Mouse (Mus musculus) midbrain, embryonic 14.5 days (tissue): ENCODE results near the gene Tspan9. TPM values are rescaled to one million over a fixed set of nuclear protein-coding genes. Genes with fewer than 3 reads are reported as not detected.
A peak's percentile ranks its signal among the peaks of the same experiment; 100 is the strongest.

Experiments
- ATAC-seq: fragments of 200-750 bp; cut with Nextera tagmentation; 2 replicates; pipeline ENCODE4 v1.8.0; 2017; ENCODE audit warnings: moderate number of reproducible peaks, moderate library complexity; ENCODE audit not compliant: low FRiP score, low TSS enrichment
- DNase-seq: peaks from one replicate; pipeline ENCODE4 v3.0.0-alpha.2; 2015
- H3K27ac ChIP-seq: fragments of 300-500 bp; sonication (generic); replicated peaks from 2 replicates; pipeline ENCODE4 v1.5.1; 2014; ENCODE audit warnings: mild to moderate bottlenecking, low read depth, low read length, moderate library complexity
- H3K27me3 ChIP-seq: fragments of 300-500 bp; sonication (generic); 2 replicates; pipeline ENCODE4 v1.6.1; 2014; ENCODE audit warnings: low read length, control low read depth, mixed read lengths; ENCODE audit not compliant: control insufficient read depth, insufficient read depth
- H3K36me3 ChIP-seq: fragments of 300-500 bp; sonication (generic); 2 replicates; pipeline ENCODE4 v1.6.1; 2014; ENCODE audit warnings: low read length, control low read depth; ENCODE audit not compliant: control insufficient read depth, insufficient read depth
- H3K4me1 ChIP-seq: fragments of 300-500 bp; sonication (generic); 2 replicates; pipeline ENCODE4 v1.6.1; 2014; ENCODE audit warnings: mild to moderate bottlenecking, antibody characterized with exemption, low read length, control low read depth; ENCODE audit not compliant: control insufficient read depth, insufficient read depth
- H3K4me2 ChIP-seq: fragments of 300-500 bp; sonication (generic); 2 replicates; pipeline ENCODE4 v1.6.1; 2014; ENCODE audit warnings: mild to moderate bottlenecking, low read length, moderate library complexity
- H3K4me3 ChIP-seq: fragments of 300-500 bp; sonication (generic); replicated peaks from 2 replicates; pipeline ENCODE4 v1.5.1; 2014; ENCODE audit warnings: low read depth, low read length
- H3K9ac ChIP-seq: fragments of 300-500 bp; sonication (generic); replicated peaks from 2 replicates; pipeline ENCODE4 v1.6.1; 2014; ENCODE audit warnings: mild to moderate bottlenecking, low read length, moderate library complexity
- H3K9me3 ChIP-seq: fragments of 300-500 bp; sonication (generic); 2 replicates; pipeline ENCODE4 v1.6.1; 2016; ENCODE audit warnings: low read length, control low read depth, mixed read lengths; ENCODE audit not compliant: control insufficient read depth
- WGBS: fragments of 180-500 bp; shearing (Covaris S2); extraction: QIAGEN DNeasy Blood & Tissue Kit; methylation state at CpG from one replicate; pipeline ENCODE4 v1.1.7; 2014; 5-methylcytosine and 5-hydroxymethylcytosine counted together
- polyA plus RNA-seq: library from polyadenylated mRNA; unstranded; fragments of >200 nt; fragmentation: Nextera tagmentation; extraction: Ambion mirVana; gene quantifications from 2 replicates; pipeline ENCODE4 v1.2.1, GENCODE M21; 2014

Tspan9 gene
- polyA plus RNA-seq, 1 experiment from 2014 or later: 31.1 TPM

GRCm38 (mm10) chr6:128032252-128033171 lies 110.9 kb downstream of the Tspan9 start:
- Histone ChIP-seq H3K4me3 (0 out of 2 replicates have a peak overlapping the region, but pooled peaks have one; percentile 4), H3K36me3 (no peaks in the 10 kb centered on the region), H3K27ac (no peak overlapping the region), H3K4me2 (peak overlapping the region; percentile 87), H3K9ac (no peak overlapping the region), H3K9me3 (no peaks in the 10 kb centered on the region), H3K4me1 (peaks cover 37% of the 10 kb centered on the region), H3K27me3 (peaks cover 14% of the 10 kb centered on the region)
- DNase-seq (peak; percentile 89), ATAC-seq (no peak)
- 39% methylated on average over 16 of the region's 16 CpGs for WGBS

GRCm38 (mm10) chr6:128031584-128031983 lies 111.8 kb downstream of the Tspan9 start:
- peaks cover 37% of the 10 kb centered on the region for H3K4me1 ChIP-seq
- WGBS: 71% methylated on average over 2 of the region's 2 CpGs
- H3K4me3 ChIP-seq: no peak overlapping the region
- peaks cover 14% of the 10 kb centered on the region for H3K27me3 ChIP-seq
- no peak overlapping the region for H3K9ac ChIP-seq
- H3K36me3 ChIP-seq: no peaks in the 10 kb centered on the region
- H3K9me3 ChIP-seq: no peaks in the 10 kb centered on the region
- ATAC-seq (no peak), DNase-seq (no peak)
- H3K4me2 ChIP-seq: no peak overlapping the region
- H3K27ac ChIP-seq: no peak overlapping the region

- 49% methylated on average over 4 of the region's 4 CpGs for WGBS
- peaks cover 37% of the 10 kb centered on the region for H3K4me1 ChIP-seq
- peaks cover 14% of the 10 kb centered on the region for H3K27me3 ChIP-seq
- ATAC-seq (no peak), DNase-seq (no peak)
- no peak overlapping the region for H3K4me2 ChIP-seq
- no peaks in the 10 kb centered on the region for H3K9me3 ChIP-seq
- no peak overlapping the region for H3K4me3 ChIP-seq
- no peak overlapping the region for H3K27ac ChIP-seq
- H3K9ac ChIP-seq: no peak overlapping the region
- H3K36me3 ChIP-seq: no peaks in the 10 kb centered on the region
Measured at GRCm38 (mm10) chr6:128031096-128031495, 112.3 kb downstream of the Tspan9 start.

- Histone ChIP-seq H3K27me3 (peaks cover 14% of the 10 kb centered on the region), H3K36me3 (no peaks in the 10 kb centered on the region), H3K9ac (no peak overlapping the region), H3K4me3 (no peak overlapping the region), H3K27ac (no peak overlapping the region), H3K4me2 (no peak overlapping the region), H3K4me1 (peaks cover 31% of the 10 kb centered on the region), H3K9me3 (no peaks in the 10 kb centered on the region)
- ATAC-seq (no peak), DNase-seq (no peak)
- WGBS: 55% methylated on average over 6 of the region's 6 CpGs
Measured at GRCm38 (mm10) chr6:128030475-128030874, 112.9 kb downstream of the Tspan9 start.

GRCm38 (mm10) chr6:128029517-128030348 lies 113.7 kb downstream of the Tspan9 start:
- no peak overlapping the region for H3K4me2 ChIP-seq
- ATAC-seq: no peak

GRCm38 (mm10) chr6:128028116-128028940 lies 115.1 kb downstream of the Tspan9 start:
- Histone ChIP-seq H3K4me1 (peaks cover 14% of the 10 kb centered on the region; the same call in 1 of the 2 replicates), H3K36me3 (no peaks in the 10 kb centered on the region), H3K4me3 (no peak overlapping the region), H3K27ac (peak overlapping the region; percentile 49; the same call in 1 of the 2 replicates), H3K27me3 (peaks cover 7% of the 10 kb centered on the region), H3K9me3 (no peaks in the 10 kb centered on the region), H3K4me2 (no peak overlapping the region), H3K9ac (no peak overlapping the region)
- WGBS: 12% methylated on average over 10 of the region's 10 CpGs
- ATAC-seq (no peak; the same call in 1 of the 2 replicates), DNase-seq (peak; percentile 59)

More at GRCm38 (mm10) chr6:128029517-128030348, 113.7 kb downstream of the Tspan9 start:
- H3K4me3 ChIP-seq: no peak overlapping the region
- H3K9me3 ChIP-seq: no peaks in the 10 kb centered on the region
- 89% methylated on average over 9 of the region's 9 CpGs for WGBS
- no peak overlapping the region for H3K27ac ChIP-seq
- H3K36me3 ChIP-seq: no peaks in the 10 kb centered on the region
- no peak overlapping the region for H3K9ac ChIP-seq
- DNase-seq: no peak
- peaks cover 27% of the 10 kb centered on the region for H3K4me1 ChIP-seq
- peaks cover 14% of the 10 kb centered on the region for H3K27me3 ChIP-seq

- DNase-seq: no peak
- 90% methylated on average over 8 of the region's 8 CpGs for WGBS
- no peak overlapping the region for H3K9ac ChIP-seq
- no peak overlapping the region for H3K4me2 ChIP-seq
- H3K4me3 ChIP-seq: no peak overlapping the region
- H3K9me3 ChIP-seq: no peaks in the 10 kb centered on the region
- H3K27ac ChIP-seq: no peak overlapping the region
- H3K36me3 ChIP-seq: no peaks in the 10 kb centered on the region
- H3K4me1 ChIP-seq: peaks cover 27% of the 10 kb centered on the region
- no peak for ATAC-seq
- H3K27me3 ChIP-seq: no peaks in the 10 kb centered on the region
Measured at GRCm38 (mm10) chr6:128025997-128026396, 117.4 kb downstream of the Tspan9 start.

- no peak overlapping the region for H3K4me3 ChIP-seq
- ATAC-seq (no peak), DNase-seq (no peak)
- 88% methylated on average over 13 of the region's 13 CpGs for WGBS
- no peak overlapping the region for H3K4me2 ChIP-seq
- no peak overlapping the region for H3K9ac ChIP-seq
- peaks cover 31% of the 10 kb centered on the region for H3K4me1 ChIP-seq
- no peaks in the 10 kb centered on the region for H3K9me3 ChIP-seq
- no peaks in the 10 kb centered on the region for H3K27me3 ChIP-seq
- H3K36me3 ChIP-seq: no peaks in the 10 kb centered on the region
- no peak overlapping the region for H3K27ac ChIP-seq
Measured at GRCm38 (mm10) chr6:128025581-128025980, 117.8 kb downstream of the Tspan9 start.
